In genomic region chr19:37433895-37434262, GRCm38 (mm10) we compare ENCODE assay signal across 8 mouse cellular contexts. TPM values are rescaled to one million over a fixed set of nuclear protein-coding genes. Genes with fewer than 3 reads are reported as not detected.
DNase-seq lines count a peak whose midpoint lies in the region; ATAC-seq and TF ChIP-seq lines count a peak whose summit lies in the region.

No protein-coding gene starts in this region.

- no peak overlapping the region for H3K27ac ChIP-seq in heart, adult 2 months
- no peak overlapping the region for H3K27ac ChIP-seq in forebrain, postnatal 0 days (ENCODE audit: low read depth, low read length)
- H3K27ac ChIP-seq in midbrain, embryonic 13.5 days, result no peak overlapping the region

- TF ChIP-seq EP300 in heart, adult 2 months (IDR thresholded peaks at IDR 0.05; ENCODE audit: insufficient read depth, low read depth, low read length), result no peak

- intact Hi-C loops in heart, adult 2 months (cut with DNase I), result no loop called here

- H3K9ac ChIP-seq in heart, adult 2 months (ENCODE audit: low read depth, low read length), result peak overlapping the region; percentile 70
- H3K9ac ChIP-seq in forebrain, postnatal 0 days, result no peak overlapping the region
- no peak overlapping the region for H3K9ac ChIP-seq in midbrain, embryonic 13.5 days (replicated peaks)

- H3K79me2 ChIP-seq in heart, adult 2 months (replicated peaks; ENCODE audit: control insufficient read depth, insufficient read depth, low read length), result no peaks in the 10 kb centered on the region

- TF ChIP-seq POLR2A in heart, adult 2 months (IDR thresholded peaks at IDR 0.05; ENCODE audit: insufficient read depth, low read depth, low read length), result no peak

- TF ChIP-seq CTCF in heart, adult 2 months (IDR thresholded peaks at IDR 0.05), result no peak
- TF ChIP-seq CTCF in forebrain, postnatal 0 days (IDR thresholded peaks at IDR 0.05; ENCODE audit: low read depth), result no peak

- H3K4me1 ChIP-seq in heart, adult 2 months (ENCODE audit: control insufficient read depth, insufficient read depth, low read length), result no peaks in the 10 kb centered on the region; the same call in 1 of the 2 replicates
- H3K4me1 ChIP-seq in forebrain, postnatal 0 days (ENCODE audit: insufficient read depth), result no peaks in the 10 kb centered on the region
- H3K4me1 ChIP-seq in midbrain, embryonic 13.5 days (replicated peaks), result peaks cover 18% of the 10 kb centered on the region

- H3K9me3 ChIP-seq in forebrain, postnatal 0 days (ENCODE audit: low read length), result no peaks in the 10 kb centered on the region
- no peaks in the 10 kb centered on the region for H3K9me3 ChIP-seq in midbrain, embryonic 13.5 days

- 0 out of 2 replicates have a peak, but pooled peaks have one; percentile 28 for ATAC-seq in forebrain, postnatal 0 days
- ATAC-seq in midbrain, embryonic 13.5 days, result peak; percentile 53

- H3K36me3 ChIP-seq in heart, adult 2 months (ENCODE audit: control insufficient read depth, insufficient read depth, low read length), result no peaks in the 10 kb centered on the region
- H3K36me3 ChIP-seq in forebrain, postnatal 0 days (ENCODE audit: insufficient read depth), result no peaks in the 10 kb centered on the region
- no peaks in the 10 kb centered on the region for H3K36me3 ChIP-seq in midbrain, embryonic 13.5 days

- H3K4me3 ChIP-seq in heart, adult 2 months, result peak overlapping the region; percentile 45
- peak overlapping the region; percentile 34 for H3K4me3 ChIP-seq in forebrain, postnatal 0 days (ENCODE audit: low read depth, low read length)
- peak overlapping the region; percentile 42 for H3K4me3 ChIP-seq in midbrain, embryonic 13.5 days (replicated peaks)

- DNase-seq in heart, adult 2 months, result no peak
- no peak for DNase-seq in heart, adult 8-10 months (ENCODE audit: low spot score)
- DNase-seq in WW6 (ENCODE audit: low read depth, low spot score), result peak; percentile 18
- no peak for DNase-seq in forebrain, postnatal 0 days
- peak; percentile 21 to 60 for DNase-seq in kidney, postnatal 25 days
- DNase-seq in cerebellum, postnatal 10 days, result no peak
- DNase-seq in frontal cortex, postnatal 36 days (ENCODE audit: low spot score in 2 of 2), result no peak

- WGBS in heart, adult 2 months, result 13% methylated on average over 14 of the region's 14 CpGs
- WGBS in forebrain, postnatal 0 days, result 1% methylated on average over 14 of the region's 14 CpGs
- 3% methylated on average over 14 of the region's 14 CpGs for WGBS in midbrain, embryonic 13.5 days

- H3K4me2 ChIP-seq in forebrain, postnatal 0 days (ENCODE audit: low read depth), result peak overlapping the region; percentile 43
- H3K4me2 ChIP-seq in midbrain, embryonic 13.5 days (replicated peaks), result peak overlapping the region; percentile 59

- peaks cover 8% of the 10 kb centered on the region for H3K27me3 ChIP-seq in heart, adult 2 months (ENCODE audit: control insufficient read depth, insufficient read depth, low read length)
- H3K27me3 ChIP-seq in forebrain, postnatal 0 days (ENCODE audit: insufficient read depth, low read length), result peaks cover 50% of the 10 kb centered on the region
- peaks cover 86% of the 10 kb centered on the region for H3K27me3 ChIP-seq in midbrain, embryonic 13.5 days

RNA-seq across cellular contexts. Expression of gene Hhex, which starts 0.7 kb away (rescaled TPM):
- total RNA-seq in heart, adult 2 months (2021), result 1 to 10 TPM; 2.2 to 4.2 TPM
- polyA plus RNA-seq in heart, adult 2 months (2012; rRNA removed), result 2.0 and 2.3 TPM in 2 replicates
- total RNA-seq in heart, adult 8-10 months (2022), result 1 to 10 TPM; 3.0 to 4.1 (median 3.5) TPM
- 0.69 and 1.1 TPM in 2 replicates for total RNA-seq in forebrain, postnatal 0 days (2014; rRNA removed)
- polyA plus RNA-seq in forebrain, postnatal 0 days (2015; fragmentation: Nextera tagmentation; extraction: Ambion mirVana), result 2.1 and 3.4 TPM in 2 replicates
- 4.9 and 5.1 TPM in 2 replicates for polyA plus RNA-seq in midbrain, embryonic 13.5 days (2015; fragmentation: Nextera tagmentation; extraction: Ambion mirVana)

RNA-seq across cellular contexts. Expression of gene Kif11, which starts 57.7 kb away (rescaled TPM):
- total RNA-seq in heart, adult 2 months (2021), result under 1 TPM; 0.34 to 0.66 TPM
- 0.20 and 0.35 TPM in 2 replicates for polyA plus RNA-seq in heart, adult 2 months (2012; rRNA removed)
- total RNA-seq in heart, adult 8-10 months (2022), result under 1 TPM; 0.19 to 0.80 (median 0.44) TPM
- total RNA-seq in forebrain, postnatal 0 days (2014; rRNA removed), result 9.1 and 15.2 TPM in 2 replicates
- polyA plus RNA-seq in forebrain, postnatal 0 days (2015; fragmentation: Nextera tagmentation; extraction: Ambion mirVana), result 5.4 and 6.3 TPM in 2 replicates
- polyA plus RNA-seq in midbrain, embryonic 13.5 days (2015; fragmentation: Nextera tagmentation; extraction: Ambion mirVana), result 27.1 and 29.0 TPM in 2 replicates

Comparison
In these comparisons a context has a peak if more than half of its experiments do, and no peak if none do; other contexts are left out.
1. DNase-seq: peak in WW6 (single experiment) and kidney, postnatal 25 days (2 of 2); none in heart, adult 2 months (0 of 2), heart, adult 8-10 months (single experiment), forebrain, postnatal 0 days (single experiment), cerebellum, postnatal 10 days (0 of 2) and frontal cortex, postnatal 36 days (0 of 2).
2. Peak in every context shown above with its lines, with median percentiles within 50 percentile points of each other: H3K4me3 ChIP-seq.